Comparison of ENCODE assay signal across 9 mouse cellular contexts in genomic region chr4:62659264-62659663, GRCm38 (mm10).
DNase-seq lines count a peak whose midpoint lies in the region; ATAC-seq and TF ChIP-seq lines count a peak whose summit lies in the region.
"Had no signal": no experiment of that assay in that cellular context is flagged by ENCODE, and none has a peak within 500 bp of the region (broad histone marks: within the 10 kb centered on the region; RNA-seq: fewer than 3 reads in every experiment).

No protein-coding gene starts in this region.

- no peak overlapping the region for H3ac ChIP-seq in myocyte (ENCODE audit: control insufficient read depth, insufficient read length)

- no peaks in the 10 kb centered on the region for H3K9me3 ChIP-seq in kidney, embryonic 14.5 days (ENCODE audit: control insufficient read depth, low read length)

- no peak for TF ChIP-seq CTCF in layer of hippocampus, adult 2 months (conservative IDR thresholded peaks at IDR 0.05)
- no peak for TF ChIP-seq CTCF in left cerebral cortex, adult 2 months (IDR thresholded peaks at IDR 0.05)

- no peak overlapping the region for H3K9ac ChIP-seq in kidney, embryonic 14.5 days (ENCODE audit: low read depth, low read length)

- H3K27me3 ChIP-seq in kidney, embryonic 14.5 days (ENCODE audit: control insufficient read depth, insufficient read depth, low read length) = no peaks in the 10 kb centered on the region
- H3K27me3 ChIP-seq in myocyte (ENCODE audit: control insufficient read depth, insufficient read depth, insufficient read length) = no peaks in the 10 kb centered on the region

- peaks cover 53% of the 10 kb centered on the region for H3K4me1 ChIP-seq in kidney, embryonic 14.5 days (ENCODE audit: control insufficient read depth, insufficient read depth, low read length)

- no peak overlapping the region for H3K4me3 ChIP-seq in layer of hippocampus, adult 2 months
- no peak overlapping the region for H3K4me3 ChIP-seq in kidney, embryonic 14.5 days (ENCODE audit: low read length)
- no peak overlapping the region for H3K4me3 ChIP-seq in myocyte
- H3K4me3 ChIP-seq in left cerebral cortex, adult 2 months = no peak overlapping the region

- intact Hi-C loops in left cerebral cortex, adult 2 months (cut with DNase I) = no loop called here

- H3K4me2 ChIP-seq in kidney, embryonic 14.5 days (replicated peaks; ENCODE audit: low read depth, low read length) = no peak overlapping the region
- H3K4me2 ChIP-seq in myocyte (ENCODE audit: low read depth) = peak overlapping the region; percentile 20

- TF ChIP-seq POLR2A in myocyte (IDR thresholded peaks at IDR 0.05; ENCODE audit: insufficient read length, low read depth) = no peak

- H3K79me2 ChIP-seq in myocyte (ENCODE audit: control insufficient read depth, insufficient read depth) = no peaks in the 10 kb centered on the region

- DNase-seq in layer of hippocampus, adult 2 months (ENCODE audit: low spot score in 2 of 2) = peak in 1 of 2 experiments; percentile 23
- no peak for DNase-seq in layer of hippocampus, postnatal 10 days (ENCODE audit: low spot score in 2 of 2)
- DNase-seq in embryo, embryonic 10 days (ENCODE audit: low spot score) = peak; percentile 78
- DNase-seq in left cerebral cortex, adult 2 months (ENCODE audit: extremely low spot score in 1 of 2, low spot score in 2 of 2) = no peak
- DNase-seq in cerebellum, adult 8-10 months = no peak
- DNase-seq: cerebellum, postnatal 14 days had no signal

- peaks cover 8% of the 10 kb centered on the region; the same call in 1 of the 2 replicates for H3K36me3 ChIP-seq in kidney, embryonic 14.5 days (ENCODE audit: control insufficient read depth, insufficient read depth, low read length)
- H3K36me3 ChIP-seq in myocyte (ENCODE audit: control insufficient read depth, insufficient read depth) = no peaks in the 10 kb centered on the region

- 7% methylated on average over 15 of the region's 15 CpGs for WGBS in kidney, embryonic 14.5 days

- H3K27ac ChIP-seq in layer of hippocampus, adult 2 months = peak overlapping the region; percentile 65; the same call in 1 of the 2 replicates
- H3K27ac ChIP-seq in kidney, embryonic 14.5 days (ENCODE audit: low read depth, low read length) = peak overlapping the region; percentile 89; the same call in 1 of the 2 replicates
- H3K27ac ChIP-seq in left cerebral cortex, adult 2 months = no peak overlapping the region

- ATAC-seq in kidney, embryonic 14.5 days (ENCODE audit: low FRiP score, low TSS enrichment) = peak; percentile 48
- ATAC-seq: midbrain, embryonic 16.5 days had no signal

TF ChIP-seq in myocyte, 11 proteins besides CTCF, POLR2A, EP300 and RAD21:
- TF ChIP-seq REST (IDR thresholded peaks at IDR 0.05; ENCODE audit: insufficient read depth, insufficient read length) (no peak), TCF12 (IDR thresholded peaks at IDR 0.05; ENCODE audit: insufficient read depth, poor library complexity, severe bottlenecking) (peak; percentile 71), POLR2AphosphoS2 (IDR thresholded peaks at IDR 0.05; ENCODE audit: insufficient read length, low read depth) (no peak), SRF (IDR thresholded peaks at IDR 0.05; ENCODE audit: control insufficient read depth, insufficient read length, low read depth) (no peak), MYOD1 (IDR thresholded peaks at IDR 0.05; ENCODE audit: control insufficient read depth in 1 of 3, insufficient read length in 2 of 3, low read depth in 2 of 3) (peak in 2 of 3 experiments; percentile 56 to 75), MYOG (IDR thresholded peaks at IDR 0.05; ENCODE audit: control insufficient read depth in 1 of 3, insufficient read depth in 1 of 3, insufficient read length in 2 of 3, low read depth in 2 of 3) (peak in 2 of 3 experiments; percentile 70 to 84)
TF ChIP-seq in myocyte: peak in this region for 3.
